ENCODE assay signal across 28 mouse cellular contexts in genomic region chr15:6145071-6145470, GRCm38 (mm10).
"Had no signal": no experiment of that assay in that cellular context is flagged by ENCODE, and none has a peak within 500 bp of the region (broad histone marks: within the 10 kb centered on the region; RNA-seq: fewer than 3 reads in every experiment).

No protein-coding gene starts in this region.

- H3K4me2 ChIP-seq: embryonic facial prominence, embryonic 12.5 days; embryonic facial prominence, embryonic 13.5 days; embryonic facial prominence, embryonic 15.5 days; forebrain, embryonic 12.5 days; forebrain, embryonic 13.5 days; forebrain, embryonic 15.5 days had no signal

- H3K4me1 ChIP-seq: embryonic facial prominence, embryonic 10.5 days; embryonic facial prominence, embryonic 12.5 days; embryonic facial prominence, embryonic 13.5 days; embryonic facial prominence, embryonic 15.5 days; forebrain, embryonic 12.5 days; forebrain, embryonic 13.5 days; forebrain, embryonic 15.5 days had no signal

- H3K9ac ChIP-seq: embryonic facial prominence, embryonic 12.5 days; embryonic facial prominence, embryonic 13.5 days; embryonic facial prominence, embryonic 15.5 days; forebrain, embryonic 12.5 days; forebrain, embryonic 13.5 days; forebrain, embryonic 15.5 days; forebrain, postnatal 0 days had no signal

- H3K27me3 ChIP-seq: embryonic facial prominence, embryonic 12.5 days; embryonic facial prominence, embryonic 13.5 days; embryonic facial prominence, embryonic 15.5 days; forebrain, embryonic 12.5 days; forebrain, embryonic 13.5 days; forebrain, embryonic 15.5 days had no signal

- H3K9me3 ChIP-seq: embryonic facial prominence, embryonic 10.5 days; embryonic facial prominence, embryonic 12.5 days; embryonic facial prominence, embryonic 13.5 days; embryonic facial prominence, embryonic 15.5 days; forebrain, embryonic 12.5 days; forebrain, embryonic 13.5 days; forebrain, embryonic 15.5 days had no signal

- DNase-seq: cerebellum, adult 2 months; cerebellum, adult 8-10 months; cerebellum, adult 9-10 months; cerebellum, adult 9-11 months; cerebellum, postnatal 10 days; cerebellum, postnatal 14 days; cerebellum, postnatal 25 days; cerebellum, postnatal 36 days; embryo, embryonic 11 days; forebrain, postnatal 0 days; gastrocnemius, adult 2 months; gastrocnemius, postnatal 10 days; gastrocnemius, postnatal 14 days; gastrocnemius, postnatal 25 days; gastrocnemius, postnatal 36 days; heart, adult 11 months; heart, adult 18-20 months; heart, adult 2 months had no signal

- H3K4me3 ChIP-seq: embryonic facial prominence, embryonic 10.5 days; embryonic facial prominence, embryonic 12.5 days; embryonic facial prominence, embryonic 13.5 days; embryonic facial prominence, embryonic 15.5 days; erythroblast, embryonic 14.5 days; forebrain, embryonic 12.5 days; forebrain, embryonic 13.5 days; forebrain, embryonic 15.5 days; gastrocnemius, adult 2 months; heart, adult 2 months had no signal

- H3K36me3 ChIP-seq: embryonic facial prominence, embryonic 10.5 days; embryonic facial prominence, embryonic 12.5 days; embryonic facial prominence, embryonic 13.5 days; embryonic facial prominence, embryonic 15.5 days; forebrain, embryonic 12.5 days; forebrain, embryonic 15.5 days had no signal

- ATAC-seq: forebrain, embryonic 13.5 days; forebrain, embryonic 14.5 days; forebrain, embryonic 15.5 days; forebrain, embryonic 16.5 days; forebrain, postnatal 0 days had no signal

- H3K27ac ChIP-seq: embryonic facial prominence, embryonic 10.5 days; embryonic facial prominence, embryonic 12.5 days; embryonic facial prominence, embryonic 13.5 days; embryonic facial prominence, embryonic 15.5 days; forebrain, embryonic 12.5 days; forebrain, embryonic 13.5 days; forebrain, embryonic 15.5 days; gastrocnemius, adult 2 months; heart, adult 2 months had no signal
